Mouse (Mus musculus) liver, adult (tissue): ENCODE data around the gene Epop.

Experiments
- GATA4 ChIP-seq: IDR thresholded peaks from 2 replicates; pipeline ENCODE4 v1.6.1; 2014; ENCODE audit warnings: mild to moderate bottlenecking, low read length; ENCODE audit not compliant: insufficient replicate concordance

Gene Epop

DNA sequence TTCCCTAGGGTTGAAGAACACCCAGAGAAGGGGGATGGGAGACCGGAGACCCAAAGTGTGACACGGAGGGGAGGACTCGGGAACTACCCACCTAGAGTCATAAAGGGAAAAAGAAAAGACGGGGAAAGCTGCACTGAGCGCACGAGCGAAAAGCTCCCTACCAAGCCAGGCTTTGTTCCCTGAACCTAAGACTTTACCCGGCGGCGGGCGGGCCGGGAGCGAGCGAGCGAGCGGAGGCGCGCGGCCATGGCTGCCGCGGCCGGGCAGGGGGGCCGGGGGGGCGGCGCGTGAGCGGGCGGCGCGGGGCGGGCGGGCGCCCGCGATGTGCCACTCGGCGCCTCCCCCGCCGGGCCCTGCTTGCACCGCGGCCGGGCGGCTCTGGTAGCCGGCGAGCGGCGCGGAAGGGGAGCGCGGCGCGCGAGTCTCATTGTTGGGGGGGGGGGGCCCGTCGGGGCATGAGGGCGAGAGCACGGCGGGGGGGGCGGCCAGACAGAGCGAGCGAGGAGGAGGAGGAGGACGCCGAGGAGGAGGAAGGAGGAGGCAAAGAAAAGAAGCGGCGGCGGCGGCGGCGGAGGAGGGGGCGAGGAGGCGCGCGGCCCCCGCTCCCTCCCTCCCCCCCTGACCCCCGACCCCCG is 33.5 kb upstream of the Epop start, which contains the start of gene Mllt6:
TSS of gene Mllt6 (plus strand) at position 522 of the 635 bp plus-strand sequence.
- TF ChIP-seq GATA4, result no peak

DNA sequence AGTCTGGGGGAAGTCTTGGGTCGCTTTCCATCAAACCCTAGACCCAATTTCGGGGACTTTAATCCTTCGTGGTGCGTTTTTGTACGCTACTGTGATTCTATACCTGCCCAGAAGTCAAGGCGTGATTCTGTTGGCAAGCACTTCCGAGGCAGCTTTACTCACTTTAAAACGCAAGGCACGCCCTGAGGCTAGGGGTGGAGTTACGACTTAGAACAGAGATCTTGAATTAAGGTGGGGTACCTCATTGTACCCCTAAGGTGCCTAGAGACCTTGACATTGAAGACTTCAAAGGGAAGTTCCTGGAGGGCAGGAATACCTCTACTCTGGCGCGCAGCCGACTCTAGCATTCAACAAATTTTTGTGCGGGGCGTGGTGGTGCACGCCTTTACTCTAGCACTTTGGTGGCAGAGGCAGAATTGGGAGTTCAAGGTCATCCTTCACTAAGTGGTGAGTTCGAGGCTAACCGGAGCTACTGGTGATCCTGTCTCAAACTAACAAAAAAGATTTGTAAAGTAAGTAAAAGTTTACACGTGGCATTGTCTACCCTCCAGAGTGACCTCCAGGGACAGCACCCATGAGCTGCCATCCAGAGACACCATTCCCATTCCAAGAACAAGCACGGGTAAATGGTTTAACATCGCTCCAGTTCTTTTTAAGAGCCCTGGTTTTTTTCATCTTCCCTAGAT is 32.8 kb upstream of the Epop start:
- TF ChIP-seq GATA4, result no peak

DNA sequence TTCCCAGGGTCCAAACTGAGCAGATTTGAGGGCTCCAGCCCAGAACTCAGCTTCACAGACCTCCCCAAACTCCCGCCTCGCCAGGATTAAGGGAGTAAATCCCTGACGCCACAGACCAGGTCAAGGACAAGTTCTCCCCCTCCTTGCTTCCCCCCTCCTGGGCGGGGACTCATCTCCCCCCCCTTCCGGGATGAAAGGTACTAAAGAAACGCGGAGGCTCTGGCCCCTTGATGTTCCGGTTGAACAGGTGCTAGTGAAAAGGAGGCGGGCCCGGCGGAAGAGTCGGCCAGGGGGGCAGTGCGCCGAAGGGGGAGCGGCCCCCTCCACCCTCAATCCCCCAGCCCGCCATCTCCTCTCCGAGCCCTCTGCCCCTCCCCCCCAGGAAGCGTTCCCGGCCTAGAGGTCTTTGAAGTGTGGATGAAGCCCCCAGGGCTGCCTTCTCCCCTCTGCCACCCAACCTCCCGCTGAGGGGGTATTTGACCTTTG is 32.2 kb upstream of the Epop start:
- TF ChIP-seq GATA4, result no peak

DNA sequence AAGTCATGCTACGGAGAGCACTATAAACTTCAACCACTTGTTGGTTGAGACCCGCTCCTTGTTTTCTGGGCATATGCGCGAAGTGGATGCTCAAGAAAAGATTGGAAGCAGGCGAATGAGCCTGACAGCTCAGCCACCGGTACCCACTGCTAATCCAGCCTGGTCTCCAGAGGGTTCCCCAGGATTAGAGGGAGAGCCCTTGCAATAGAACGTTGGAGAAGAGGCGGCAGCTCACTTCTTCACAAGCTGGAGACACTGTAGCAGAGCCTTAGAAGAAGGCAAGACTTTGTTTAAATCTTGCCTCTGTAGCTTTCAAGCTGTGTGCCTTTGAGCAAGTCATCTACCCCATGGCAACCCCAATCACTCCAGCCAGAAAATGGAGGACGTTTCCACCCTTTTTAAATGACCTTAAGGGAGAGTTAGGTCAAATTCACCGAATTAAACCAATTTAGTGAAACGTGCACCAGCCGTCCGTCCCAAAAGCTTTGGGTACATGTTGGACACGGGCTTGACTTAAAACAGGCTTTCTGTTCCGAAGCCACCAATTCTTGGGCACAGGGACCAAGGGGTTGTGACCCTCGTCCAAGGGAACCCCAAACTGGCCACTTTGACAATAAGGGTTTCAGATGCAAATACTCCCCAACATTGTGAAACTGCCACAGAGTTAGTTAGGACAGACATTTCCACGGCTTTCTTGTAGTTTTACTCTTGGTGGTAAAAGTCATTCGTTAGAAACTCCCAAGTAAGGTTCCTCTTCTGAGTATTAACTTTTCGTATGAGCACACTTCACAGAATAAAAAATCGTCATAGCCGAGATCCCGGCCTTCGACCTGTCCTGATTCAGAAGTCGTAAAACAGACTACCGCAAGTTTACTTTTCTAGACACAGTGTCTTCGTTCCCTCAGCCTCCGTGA is 31.5 kb upstream of the Epop start:
- no peak for TF ChIP-seq GATA4

DNA sequence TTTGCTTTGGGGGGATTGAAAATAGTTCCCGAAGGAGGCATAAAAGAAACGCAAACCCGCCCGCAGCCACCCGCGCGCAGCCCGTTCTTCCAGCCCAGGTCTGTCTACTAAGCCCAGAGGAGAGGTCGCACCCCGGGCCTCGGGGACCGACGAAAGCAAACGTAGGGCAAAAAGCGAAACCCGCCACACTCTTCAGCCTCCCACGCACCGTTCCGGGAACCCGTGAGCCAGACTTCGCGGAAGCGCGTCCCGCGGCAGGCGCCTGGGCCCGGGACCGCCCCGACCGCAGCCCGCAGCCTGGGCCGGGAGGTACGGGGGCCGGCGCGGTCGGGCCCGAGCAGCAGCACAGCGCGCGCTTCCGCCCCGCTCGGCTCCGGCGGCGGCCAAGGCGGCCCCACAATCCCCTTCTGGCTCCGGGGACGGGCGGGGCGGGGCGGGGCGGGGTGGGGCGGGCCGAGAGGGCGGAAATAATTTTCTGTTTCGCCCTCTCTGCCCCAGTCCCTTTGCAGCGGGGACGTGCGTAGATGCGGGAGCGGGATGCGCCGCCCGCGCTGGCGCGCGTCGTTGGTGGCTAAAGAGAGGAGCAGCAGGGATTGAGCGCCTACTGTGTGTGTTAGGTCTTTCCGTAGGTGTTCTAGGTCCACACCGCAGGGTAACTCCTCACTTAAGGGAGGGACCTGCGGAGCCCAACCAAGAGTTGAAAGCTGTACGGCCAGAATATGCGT is 30.6 kb upstream of the Epop start:
- no peak for TF ChIP-seq GATA4

DNA sequence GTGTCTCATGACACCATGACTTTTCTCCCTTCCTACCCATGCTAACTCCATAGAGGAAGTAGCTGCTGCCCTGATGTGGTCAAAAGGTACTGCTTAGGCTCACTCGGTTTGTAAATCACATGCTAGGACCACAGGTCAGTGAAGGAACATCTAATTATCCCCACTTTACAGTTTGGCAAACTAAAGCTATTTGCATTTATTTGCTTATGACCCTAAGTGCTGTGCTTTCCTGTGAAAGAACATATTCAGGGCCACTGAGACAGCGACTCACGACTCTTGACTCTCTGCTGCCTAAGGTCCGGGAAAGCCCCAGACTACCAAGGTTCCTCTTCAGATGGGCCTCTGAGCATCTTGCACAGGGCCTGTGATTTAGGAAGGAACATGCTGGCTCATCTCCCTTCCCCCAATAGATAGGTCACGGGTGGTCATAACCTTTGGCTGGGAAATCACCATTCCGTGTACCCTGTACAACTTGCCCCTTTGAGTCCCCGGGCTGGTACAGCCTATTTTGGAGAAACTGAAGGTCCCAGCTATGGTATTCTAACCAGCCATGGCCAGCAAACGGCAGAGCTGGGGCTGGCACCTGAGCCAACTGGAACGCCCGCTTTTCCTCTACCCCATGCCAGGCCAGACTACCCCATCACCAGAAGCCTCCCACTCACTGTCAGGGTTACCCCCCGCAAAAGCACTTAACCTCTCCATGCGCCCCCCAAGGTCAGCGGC is 29.9 kb upstream of the Epop start:
- no peak for TF ChIP-seq GATA4

GRCm38 (mm10) chr11:97658751-97659266 is 29.3 kb upstream of the Epop start:
- TF ChIP-seq GATA4, result no peak

DNA sequence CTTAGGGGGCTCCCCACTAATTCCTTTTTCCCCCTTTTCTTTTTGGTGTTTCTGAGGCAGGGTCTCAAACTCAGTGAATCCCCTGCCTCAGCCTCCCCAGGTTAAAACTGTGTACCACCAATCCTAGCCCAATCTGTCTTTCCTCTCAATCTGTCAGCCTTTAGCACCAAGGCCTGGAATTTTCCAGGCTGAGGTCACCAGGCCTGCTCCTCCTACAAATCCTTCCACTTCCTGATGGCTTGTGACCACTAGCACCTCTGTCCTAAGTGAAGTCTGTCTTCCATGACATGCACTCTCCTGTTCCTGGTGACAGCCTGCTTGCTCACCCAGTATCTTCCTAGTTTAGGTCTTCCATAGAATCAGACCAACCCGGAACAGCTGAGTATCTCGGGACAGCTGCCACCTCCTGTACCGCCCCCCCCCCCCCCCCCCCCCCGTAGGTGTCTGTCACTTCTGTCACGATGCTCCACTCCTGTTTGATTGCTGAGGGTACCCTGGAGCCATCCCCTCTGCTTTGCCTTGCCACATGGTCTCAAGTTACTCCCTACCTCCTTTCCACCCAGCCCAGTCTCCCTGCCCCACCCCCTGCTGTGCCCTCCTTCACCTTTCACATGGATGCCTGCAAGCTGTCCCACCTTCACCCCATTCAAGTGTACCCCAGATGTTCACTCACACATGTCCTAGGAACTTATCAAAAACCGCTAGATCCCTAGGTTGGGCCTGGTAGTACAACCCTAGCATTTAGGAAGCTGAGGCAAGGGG is 27.9 kb upstream of the Epop start:
- TF ChIP-seq GATA4, result no peak

DNA sequence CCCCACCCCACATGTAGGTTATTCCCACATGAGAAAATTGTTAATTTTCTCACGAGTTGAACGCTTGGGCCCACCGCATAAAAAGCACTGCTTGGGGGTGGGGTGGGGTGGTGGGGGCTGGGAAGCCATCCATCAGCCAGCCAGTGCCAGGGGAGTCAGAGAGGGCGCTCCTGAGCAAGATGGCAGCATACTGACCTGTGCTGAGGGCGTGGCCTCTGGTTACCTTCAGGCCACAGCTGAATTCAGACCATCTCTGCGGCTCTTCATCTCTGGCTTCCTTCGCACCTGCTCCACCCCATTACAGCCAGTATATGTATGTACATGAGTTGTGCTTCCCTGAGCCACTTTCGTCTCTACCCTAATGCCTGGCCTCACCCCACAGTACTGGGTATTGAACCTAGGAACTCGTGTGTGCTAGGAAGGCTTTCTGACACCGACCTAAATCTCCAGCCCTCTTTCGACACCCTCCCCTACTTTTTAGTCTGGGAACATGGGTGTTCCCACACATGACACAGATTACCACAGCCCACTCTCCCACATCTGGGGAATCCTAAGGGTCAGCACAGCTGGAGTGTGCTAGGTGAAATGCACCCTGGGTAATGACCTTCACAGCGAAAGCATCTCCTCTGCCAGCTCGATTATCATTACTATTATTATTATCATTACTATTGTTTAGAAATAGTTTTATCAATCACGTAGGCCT is 26.9 kb upstream of the Epop start:
- no peak for TF ChIP-seq GATA4

- no peak for TF ChIP-seq GATA4
Measured at GRCm38 (mm10) chr11:97654210-97654609, 24.7 kb upstream of the Epop start.

DNA sequence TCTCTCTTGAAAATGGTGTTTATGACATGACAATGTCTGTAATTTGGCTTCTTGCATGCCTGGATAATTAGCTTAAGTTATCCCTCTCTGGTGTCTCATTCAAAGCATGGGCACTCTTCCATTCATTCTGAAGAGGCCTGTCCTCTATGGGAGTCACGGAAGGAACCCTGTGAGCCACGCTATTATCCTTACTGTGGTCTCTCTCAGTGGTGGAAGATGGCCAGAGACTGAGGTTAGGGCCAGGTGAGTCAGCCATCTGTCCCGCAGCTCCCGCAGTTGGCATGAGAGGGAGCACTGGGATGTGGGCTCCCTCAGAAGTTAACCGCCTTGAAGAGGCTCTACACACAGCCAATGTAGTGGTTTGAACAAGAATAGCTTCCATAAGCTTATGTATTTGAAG is 20.8 kb upstream of the Epop start:
- no peak for TF ChIP-seq GATA4

- no peak for TF ChIP-seq GATA4
Measured at GRCm38 (mm10) chr11:97644834-97645233, 15.3 kb upstream of the Epop start.
